In the genomic region with DNA sequence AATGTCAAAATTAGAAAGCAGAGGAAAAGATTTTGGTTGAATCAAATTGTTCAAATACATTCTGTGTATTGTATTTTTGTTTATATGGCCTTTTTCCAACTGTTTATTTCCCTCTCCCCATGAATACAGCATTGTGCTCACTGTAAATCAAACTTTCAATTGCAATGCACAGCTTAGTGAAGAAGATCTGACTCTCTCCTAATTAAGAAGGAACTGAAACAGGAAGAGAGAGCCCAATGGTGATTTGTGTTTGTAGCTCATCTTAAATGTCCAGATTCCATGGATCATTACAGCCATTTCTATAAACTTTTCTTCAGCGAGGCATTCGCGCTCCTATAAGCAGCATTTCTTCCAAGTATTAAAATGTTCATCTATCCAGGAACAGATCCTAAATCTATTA, we compare ENCODE assay signal across 13 mouse cellular contexts.
"Had no signal": no experiment of that assay in that cellular context is flagged by ENCODE, and none has a peak within 500 bp of the region (broad histone marks: within the 10 kb centered on the region; RNA-seq: fewer than 3 reads in every experiment).

No protein-coding gene starts in this region.

- DNase-seq: heart, adult 2 months had no signal

- H3K4me1 ChIP-seq: heart, embryonic 13.5 days; heart, embryonic 15.5 days; hindbrain, embryonic 13.5 days; limb, embryonic 13.5 days; limb, embryonic 15.5 days; liver, embryonic 12.5 days had no signal

- H3K27me3 ChIP-seq: heart, embryonic 13.5 days; heart, embryonic 15.5 days; hindbrain, embryonic 13.5 days; limb, embryonic 13.5 days; limb, embryonic 15.5 days; liver, embryonic 12.5 days had no signal

- H3K9ac ChIP-seq: heart, embryonic 13.5 days; heart, embryonic 15.5 days; hindbrain, embryonic 13.5 days; limb, embryonic 13.5 days; limb, embryonic 15.5 days; liver, embryonic 12.5 days; liver, embryonic 14.5 days had no signal

- H3K4me2 ChIP-seq: heart, embryonic 11.5 days; heart, embryonic 13.5 days; heart, embryonic 15.5 days; hindbrain, embryonic 13.5 days; limb, embryonic 13.5 days; limb, embryonic 15.5 days; liver, embryonic 12.5 days had no signal

- H3K4me3 ChIP-seq: gastrocnemius, adult 2 months; heart, adult 2 months; heart, embryonic 13.5 days; heart, embryonic 15.5 days; hindbrain, embryonic 13.5 days; layer of hippocampus, adult 2 months; left cerebral cortex, adult 2 months; limb, embryonic 13.5 days; limb, embryonic 15.5 days; liver, embryonic 12.5 days had no signal

- H3K36me3 ChIP-seq: heart, embryonic 13.5 days; heart, embryonic 15.5 days; hindbrain, embryonic 13.5 days; limb, embryonic 13.5 days; limb, embryonic 15.5 days; liver, embryonic 12.5 days had no signal

- H3K9me3 ChIP-seq: heart, embryonic 13.5 days; heart, embryonic 15.5 days; hindbrain, embryonic 13.5 days; limb, embryonic 13.5 days; limb, embryonic 15.5 days; liver, embryonic 12.5 days had no signal

- H3K27ac ChIP-seq: gastrocnemius, adult 2 months; heart, adult 2 months; heart, embryonic 13.5 days; heart, embryonic 15.5 days; hindbrain, embryonic 13.5 days; hindbrain, postnatal 0 days; layer of hippocampus, adult 2 months; left cerebral cortex, adult 2 months; limb, embryonic 13.5 days; limb, embryonic 15.5 days; liver, embryonic 12.5 days; liver, embryonic 14.5 days had no signal

- ATAC-seq: liver, embryonic 12.5 days had no signal
